Mouse (Mus musculus): ENCODE measurements around the gene Cnnm2.

DNA sequence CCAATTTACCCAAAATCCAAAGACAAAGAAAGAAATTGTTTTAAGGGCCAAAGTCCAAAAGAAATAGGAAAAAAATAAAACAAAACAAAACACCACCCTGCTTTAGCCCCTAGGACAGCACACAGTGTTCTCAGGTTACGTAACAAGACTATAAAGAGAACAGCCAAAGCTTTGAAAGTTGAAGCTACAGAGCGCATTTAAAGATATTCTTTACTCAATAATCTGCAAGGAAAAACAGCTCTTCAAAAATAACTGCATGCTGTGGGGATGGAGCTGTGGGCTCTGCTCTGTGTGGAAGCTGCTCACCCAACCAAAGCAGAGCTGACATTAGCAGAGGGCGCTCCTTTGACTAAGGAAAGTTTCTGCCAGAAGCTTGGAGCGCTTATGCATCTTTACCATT is 147.6 kb downstream of the Cnnm2 start:
- TF ChIP-seq CTCF (IDR thresholded peaks at IDR 0.05; ENCODE audit: extremely low read depth, insufficient read depth, insufficient read length, insufficient replicate concordance): no peak
- TF ChIP-seq POLR2A (IDR thresholded peaks at IDR 0.05; ENCODE audit: low read depth, low read length): no peak

Measured in spleen, adult 2 months (tissue).